Mouse (Mus musculus) spleen, adult 2 months (tissue): ENCODE measurements around the gene Ebpl. TPM values are rescaled to one million over a fixed set of nuclear protein-coding genes. Genes with fewer than 3 reads are reported as not detected.

ENCODE experiments used
- DNase-seq, 2 experiments: peaks; one replicate each; pipeline versions ENCODE4 v3.0.0 to v3.0.0-alpha.2; 2012 to 2021; ENCODE audit warnings: low spot score in 2 of 2, low read depth in 1 of 2
- H3K27ac ChIP-seq: fragments of 200-500 bp; 2 replicates; pipeline ENCODE4 v1.5.1; 2012; ENCODE audit warnings: low read length, inconsistent platforms; ENCODE audit not compliant: insufficient read depth
- H3K27me3 ChIP-seq: fragments of 200-500 bp; 2 replicates; pipeline ENCODE4 v1.6.1; 2012; ENCODE audit warnings: mild to moderate bottlenecking, moderate library complexity, low read length, inconsistent platforms; ENCODE audit not compliant: control insufficient read depth, insufficient read depth
- H3K36me3 ChIP-seq: fragments of 200-500 bp; 2 replicates; pipeline ENCODE4 v1.6.1; 2012; ENCODE audit warnings: mild to moderate bottlenecking, low read length, inconsistent platforms; ENCODE audit not compliant: control insufficient read depth, insufficient read depth
- H3K4me1 ChIP-seq: fragments of 200-500 bp; 2 replicates; pipeline ENCODE4 v1.6.1; 2011; ENCODE audit warnings: inconsistent platforms; ENCODE audit not compliant: control insufficient read depth, insufficient read depth, insufficient read length
- H3K4me3 ChIP-seq: fragments of 200-500 bp; 2 replicates; pipeline ENCODE4 v1.5.1; 2011; ENCODE audit warnings: mild to moderate bottlenecking, inconsistent platforms; ENCODE audit not compliant: insufficient read depth, insufficient read length; ENCODE audit errors: extremely low read depth
- CTCF ChIP-seq: fragments of 200-500 bp; IDR thresholded peaks from 2 replicates; pipeline ENCODE4 v1.5.1; 2011; ENCODE audit warnings: mild to moderate bottlenecking, inconsistent platforms; ENCODE audit not compliant: insufficient read depth, insufficient read length, insufficient replicate concordance; ENCODE audit errors: extremely low read depth
- POLR2A ChIP-seq: fragments of 200-500 bp; IDR thresholded peaks from 2 replicates; pipeline ENCODE4 v1.6.1; 2011; ENCODE audit warnings: low read depth, low read length, inconsistent platforms
- WGBS: fragments of 180-500 bp; shearing (Covaris S2); methylation state at CpG from one replicate; pipeline ENCODE4 v1.1.7; 2018; 5-methylcytosine and 5-hydroxymethylcytosine counted together
- polyA plus RNA-seq: library from polyadenylated mRNA; depleted of rRNA; stranded (reverse); fragments of >200 nt; gene quantifications from 2 replicates; pipeline ENCODE4 v1.2.3, GENCODE M21; 2012

Gene Ebpl
- polyA plus RNA-seq, 1 experiment, result 1.1 TPM

- no peak for TF ChIP-seq CTCF
- no peak for DNase-seq
- Histone ChIP-seq H3K4me3 (no peak overlapping the region), H3K36me3 (peaks cover 13% of the 10 kb centered on the region), H3K27me3 (no peaks in the 10 kb centered on the region), H3K27ac (no peak overlapping the region), H3K4me1 (no peaks in the 10 kb centered on the region)
- WGBS, result 93% methylated on average over 2 of the region's 2 CpGs
Observed at GRCm38 (mm10) chr14:61367290-61367689, 7.1 kb upstream of the Ebpl start.

GRCm38 (mm10) chr14:61364656-61365055 is 4.4 kb upstream of the Ebpl start:
- TF ChIP-seq CTCF, result no peak
- no peak for TF ChIP-seq POLR2A
- WGBS, result 82% methylated on average over 3 of the region's 3 CpGs
- H3K4me1 ChIP-seq, result peaks cover 3% of the 10 kb centered on the region; the same call in 1 of the 2 replicates
- H3K36me3 ChIP-seq, result peaks cover 9% of the 10 kb centered on the region
- DNase-seq, result no peak
- no peaks in the 10 kb centered on the region for H3K27me3 ChIP-seq
- no peak overlapping the region for H3K27ac ChIP-seq
- H3K4me3 ChIP-seq, result no peak overlapping the region

GRCm38 (mm10) chr14:61363734-61364133 is 3.5 kb upstream of the Ebpl start:
- 98% methylated on average over 2 of the region's 2 CpGs for WGBS
- TF ChIP-seq POLR2A (no peak), CTCF (no peak)

GRCm38 (mm10) chr14:61362268-61362667 is 2.0 kb upstream of the Ebpl start:
- 94% methylated on average over 2 of the region's 2 CpGs for WGBS
- H3K36me3 ChIP-seq, result peaks cover 5% of the 10 kb centered on the region
- TF ChIP-seq POLR2A (no peak), CTCF (no peak)
- no peaks in the 10 kb centered on the region for H3K27me3 ChIP-seq
- H3K4me3 ChIP-seq, result no peak overlapping the region
- no peak overlapping the region for H3K27ac ChIP-seq
- no peak for DNase-seq
- H3K4me1 ChIP-seq, result peaks cover 3% of the 10 kb centered on the region; the same call in 1 of the 2 replicates

More at GRCm38 (mm10) chr14:61363734-61364133, 3.5 kb upstream of the Ebpl start:
- no peak for DNase-seq
- Histone ChIP-seq H3K4me3 (no peak overlapping the region), H3K36me3 (peaks cover 7% of the 10 kb centered on the region), H3K27ac (no peak overlapping the region), H3K4me1 (peaks cover 3% of the 10 kb centered on the region; the same call in 1 of the 2 replicates), H3K27me3 (no peaks in the 10 kb centered on the region)

- DNase-seq, result no peak
- Histone ChIP-seq H3K27ac (no peak overlapping the region), H3K4me3 (no peak overlapping the region), H3K4me1 (peaks cover 3% of the 10 kb centered on the region; the same call in 1 of the 2 replicates), H3K27me3 (no peaks in the 10 kb centered on the region), H3K36me3 (peaks cover 2% of the 10 kb centered on the region; the same call in 1 of the 2 replicates)
- WGBS, result 74% methylated on average over 3 of the region's 3 CpGs
- no peak for TF ChIP-seq CTCF
- no peak for TF ChIP-seq POLR2A
Observed at GRCm38 (mm10) chr14:61360981-61361511, 807 bp upstream of the Ebpl start.

- Histone ChIP-seq H3K4me1 (no peaks in the 10 kb centered on the region), H3K4me3 (no peak overlapping the region), H3K27ac (no peak overlapping the region), H3K27me3 (no peaks in the 10 kb centered on the region), H3K36me3 (no peaks in the 10 kb centered on the region)
- 77% methylated on average over 10 of the region's 10 CpGs for WGBS
- DNase-seq, result no peak
- TF ChIP-seq CTCF (no peak), POLR2A (no peak)
Observed at GRCm38 (mm10) chr14:61354251-61355235, 5.7 kb downstream of the Ebpl start.
